Mouse (Mus musculus): ENCODE data around the gene Srrd.
"Not testable (repeated sequence)": the region's sequence is repeated elsewhere in the genome, so short reads cannot be mapped to it uniquely, and the experiment has no call there.

The Srrd gene

DNA sequence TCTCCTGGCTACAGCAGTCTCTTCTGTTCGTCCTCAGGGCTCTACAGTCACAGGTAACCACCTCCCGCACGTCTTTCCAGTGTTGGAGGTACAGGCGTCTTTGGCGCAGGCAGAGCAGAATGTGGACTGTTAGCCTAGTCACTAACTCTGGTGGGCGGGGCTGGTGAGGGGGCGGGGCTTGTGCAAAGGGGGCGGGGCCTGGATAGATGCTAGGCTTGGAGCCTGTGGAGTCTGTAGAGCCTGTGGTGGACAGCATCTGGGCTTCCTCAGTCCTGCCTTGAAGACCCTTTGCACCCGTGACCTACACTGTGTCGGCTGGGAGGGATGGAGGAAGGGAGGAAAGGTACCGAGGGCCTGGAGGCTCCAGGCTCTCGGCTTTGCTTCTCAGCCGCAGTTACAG is 13.1 kb upstream of the Srrd start, which contains the start of gene Gm6583:
Gm6583 (minus strand) TSS at position 124 of the 400 bp plus-strand sequence.
- DNase-seq = no peak

DNA sequence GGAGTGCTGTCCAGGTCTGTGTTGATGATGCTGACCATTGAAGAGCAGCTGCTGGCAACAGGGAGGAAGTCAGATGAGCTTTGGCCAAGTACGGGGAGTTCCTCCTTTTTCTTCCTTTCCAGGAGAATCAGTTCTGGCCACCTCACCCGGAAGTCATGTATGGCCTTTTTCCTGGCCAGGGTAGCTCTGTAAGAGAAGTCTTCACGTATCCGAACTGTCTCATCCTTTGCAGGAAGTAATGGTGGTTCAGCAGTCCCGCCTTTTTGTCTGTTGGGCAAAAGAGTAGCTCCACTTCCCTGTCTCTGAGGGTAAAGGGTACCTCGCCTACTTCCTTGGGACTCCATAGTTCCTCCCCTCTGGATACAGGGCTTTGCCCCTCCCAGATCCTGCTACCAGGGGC is 12.7 kb upstream of the Srrd start:
- no peak for DNase-seq

DNA sequence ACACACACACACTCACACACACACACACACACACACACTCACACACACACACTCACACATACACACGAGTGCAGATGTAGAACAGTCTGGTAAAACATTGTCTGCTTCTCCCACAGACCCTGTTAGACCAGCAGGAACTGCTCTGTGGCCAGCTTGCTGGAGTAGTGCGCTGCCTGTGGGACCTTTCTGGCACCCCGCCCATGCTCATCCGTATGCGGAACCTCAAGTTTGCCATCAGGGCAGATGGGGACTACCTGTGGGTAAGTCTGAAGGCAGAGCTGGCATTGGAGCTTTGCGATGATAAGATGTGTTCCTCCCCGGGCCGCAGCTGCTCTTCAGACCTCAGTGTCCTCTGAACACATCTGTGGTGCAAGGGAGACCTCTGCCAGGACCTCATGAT is 6.3 kb upstream of the Srrd start:
- DNase-seq = no peak

DNA sequence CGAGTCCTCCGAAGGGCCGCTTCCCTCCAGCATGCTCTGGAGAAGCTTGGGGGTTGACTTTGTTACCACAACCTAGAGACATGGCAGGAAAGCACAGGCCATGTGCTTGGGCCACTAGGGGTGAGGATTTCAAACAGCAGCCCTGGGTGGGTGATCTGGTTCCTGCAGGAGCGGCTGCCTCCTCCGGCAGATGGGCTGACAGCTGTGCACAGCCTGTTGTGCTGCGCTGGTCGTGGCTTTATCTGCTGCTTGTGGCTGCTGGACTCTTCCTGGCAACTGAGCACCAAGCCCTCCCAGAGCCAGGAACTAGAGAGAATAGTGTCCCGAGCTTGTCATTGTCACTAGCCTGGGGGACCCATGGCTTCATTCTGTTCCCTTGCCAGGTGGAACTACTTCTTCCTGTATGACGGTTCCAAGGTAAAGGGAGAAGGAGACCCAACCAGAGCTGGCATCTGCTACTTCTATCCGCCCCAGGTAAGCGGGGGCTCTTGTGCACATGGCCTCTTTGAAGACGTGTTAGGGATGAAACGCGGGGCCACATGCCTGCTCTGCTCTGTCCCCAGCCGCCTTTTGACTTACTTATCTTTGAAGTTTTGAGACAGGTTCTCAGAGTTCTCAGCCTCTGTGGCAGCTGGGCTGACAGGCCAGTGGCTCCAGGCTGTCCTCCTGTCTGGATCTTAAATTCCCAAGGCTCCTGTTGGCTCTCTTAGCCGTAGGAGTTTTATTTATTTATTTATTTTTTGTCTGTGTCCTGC is 3.5 kb upstream of the Srrd start:
- no peak for DNase-seq

DNA sequence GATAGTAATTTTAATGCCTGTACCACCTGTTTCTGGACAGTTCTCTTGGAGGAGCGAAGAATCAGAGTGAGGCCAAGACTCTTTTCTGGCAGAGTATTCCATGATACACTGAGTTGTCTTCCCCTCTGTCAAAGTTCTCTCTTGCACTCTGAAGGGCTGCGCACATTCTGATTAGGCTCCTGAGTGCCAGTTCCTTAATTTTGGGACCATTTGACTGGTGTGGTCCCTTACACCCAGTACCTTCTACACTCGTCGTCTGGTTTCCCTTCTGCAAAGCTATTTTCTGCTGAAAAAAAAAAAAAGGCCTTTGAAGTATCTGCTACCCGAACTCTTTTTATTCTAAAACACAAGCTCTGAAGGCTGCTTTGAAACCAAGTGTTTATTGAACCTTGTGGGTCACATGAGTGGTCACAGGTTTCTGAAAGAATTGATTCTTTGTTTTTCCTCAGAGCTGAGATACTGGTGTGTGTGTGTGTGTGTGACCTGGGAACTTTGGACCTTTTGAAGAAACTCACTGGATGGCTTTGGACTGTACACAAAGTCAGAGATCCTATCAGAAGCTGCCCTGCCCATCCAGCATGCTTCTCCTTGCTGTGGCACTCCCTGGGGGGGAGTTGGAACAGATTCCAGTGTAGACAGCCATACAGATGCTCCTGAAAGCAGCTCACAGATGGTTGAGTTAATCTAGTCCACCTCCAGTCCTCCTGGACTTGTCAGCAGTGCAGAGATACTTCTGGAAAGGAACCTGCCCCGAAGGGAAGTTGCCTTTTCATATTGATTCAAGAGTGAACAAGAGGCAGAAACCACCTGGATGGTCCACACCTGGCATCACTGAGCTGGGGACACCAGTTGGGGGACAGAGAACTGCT is 1.5 kb upstream of the Srrd start:
- no peak for DNase-seq

DNA sequence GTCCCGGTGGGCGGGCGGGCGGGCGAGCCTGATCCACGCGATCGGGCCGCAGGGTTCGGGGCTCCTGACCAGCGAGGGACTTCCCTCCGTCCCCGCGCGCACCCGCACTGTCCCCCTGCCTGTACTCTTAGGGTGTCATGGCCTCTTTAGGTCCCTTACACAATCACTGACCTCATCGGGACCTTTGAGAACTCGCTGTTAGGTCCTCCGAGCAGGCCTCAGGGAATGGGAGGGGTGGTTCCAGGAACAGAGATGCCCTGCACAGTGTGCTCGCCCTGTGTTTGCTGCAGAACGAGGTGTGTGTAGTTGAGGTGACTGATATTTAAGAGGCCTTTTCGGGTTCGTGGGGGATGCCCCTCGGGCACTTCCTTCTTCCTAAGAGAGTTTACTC is 360 bp upstream of the Srrd start:
- DNase-seq = no peak

DNA sequence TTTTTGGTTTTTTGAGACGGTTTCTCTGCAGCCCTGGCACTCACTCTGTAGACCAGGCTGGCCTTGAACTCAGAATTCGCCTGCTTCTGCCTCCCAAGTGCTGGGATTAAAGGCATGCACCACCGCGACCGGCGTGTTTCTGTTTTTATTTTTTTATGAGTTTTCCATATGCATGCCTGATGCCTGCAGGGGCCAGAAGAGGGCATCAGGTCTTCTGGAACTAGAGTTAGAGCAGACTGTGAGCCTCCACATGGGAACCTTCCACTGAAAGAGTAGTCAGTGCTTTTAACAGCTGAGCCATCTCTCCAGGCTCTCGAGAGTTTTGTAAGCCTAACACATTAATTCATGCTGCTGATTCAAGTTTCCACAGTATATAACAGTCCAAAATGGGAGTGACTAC is 3.6 kb downstream of the Srrd start:
- DNase-seq = no peak

DNA sequence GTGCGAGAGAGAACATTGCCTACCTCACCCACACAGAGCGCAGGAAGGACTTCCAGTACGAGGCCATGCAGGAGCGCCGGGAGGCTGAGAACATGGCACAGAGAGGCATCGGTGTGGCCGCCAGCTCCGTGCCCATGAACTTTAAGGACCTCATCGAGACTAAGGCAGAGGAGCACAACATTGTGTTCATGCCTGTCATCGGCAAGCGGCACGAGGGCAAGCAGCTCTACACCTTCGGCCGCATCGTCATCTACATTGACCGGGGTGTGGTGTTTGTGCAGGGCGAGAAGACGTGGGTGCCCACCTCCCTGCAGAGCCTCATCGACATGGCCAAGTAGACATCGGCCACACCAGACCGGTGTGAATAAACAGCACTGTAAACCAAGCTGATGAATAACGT is 5.8 kb downstream of the Srrd start:
- DNase-seq = no peak

DNA sequence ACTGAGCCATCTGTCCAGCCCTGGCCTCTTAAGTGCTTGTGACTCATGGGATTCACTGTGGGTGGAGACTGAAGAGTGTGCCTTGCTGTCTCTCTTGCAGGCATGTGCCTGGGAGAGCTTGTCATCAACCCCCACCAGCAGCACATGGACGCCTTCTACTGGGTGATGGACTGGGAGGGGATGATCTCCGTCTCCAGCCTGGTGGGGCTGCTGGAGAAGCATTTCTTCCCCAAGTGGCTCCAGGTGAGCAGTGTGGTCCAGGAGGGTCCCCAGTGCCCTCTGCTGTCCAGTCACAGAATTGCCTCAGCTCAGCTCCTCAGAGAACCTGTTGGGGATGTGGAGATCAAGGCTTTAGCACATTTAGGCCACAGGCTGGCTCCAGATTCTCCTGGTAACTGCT is 7.4 kb downstream of the Srrd start:
- peak; percentile 65 for DNase-seq

DNA sequence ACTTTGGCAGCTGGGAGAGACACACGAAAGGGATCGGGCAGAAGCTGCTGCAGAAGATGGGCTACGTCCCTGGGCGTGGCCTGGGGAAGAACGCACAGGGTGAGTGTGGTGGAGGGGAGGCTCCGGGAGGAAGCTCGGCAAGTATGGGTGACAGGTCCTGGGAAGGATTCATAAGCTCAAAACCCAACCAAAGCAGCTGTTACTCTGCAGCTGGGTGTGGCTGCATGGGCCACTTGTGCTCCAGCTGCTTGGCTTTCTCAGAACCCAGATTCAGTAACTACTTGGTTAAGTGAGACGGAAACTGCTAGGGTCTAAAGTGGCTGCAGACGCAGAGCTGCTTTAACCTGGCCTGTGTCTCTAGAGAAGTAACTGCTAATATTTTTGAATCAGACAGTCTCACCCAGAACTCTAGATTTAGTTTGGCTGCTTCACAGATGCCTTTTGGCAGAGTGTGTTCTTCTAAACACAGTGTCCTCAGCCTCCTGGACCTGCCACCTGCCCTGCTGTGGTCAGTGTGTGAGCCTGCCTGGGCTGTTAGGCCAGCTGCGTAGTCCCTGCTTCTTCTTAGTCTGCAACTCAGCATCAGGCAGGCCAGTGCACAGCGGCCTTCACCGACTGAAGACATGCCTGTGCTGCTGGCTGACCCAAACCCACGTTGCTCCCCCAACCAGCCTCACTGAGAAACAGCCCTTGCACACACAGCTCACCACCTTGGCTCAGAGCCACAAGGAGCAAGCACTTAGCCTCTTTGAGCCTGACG is 12.9 kb downstream of the Srrd start:
- no peak for DNase-seq

DNA sequence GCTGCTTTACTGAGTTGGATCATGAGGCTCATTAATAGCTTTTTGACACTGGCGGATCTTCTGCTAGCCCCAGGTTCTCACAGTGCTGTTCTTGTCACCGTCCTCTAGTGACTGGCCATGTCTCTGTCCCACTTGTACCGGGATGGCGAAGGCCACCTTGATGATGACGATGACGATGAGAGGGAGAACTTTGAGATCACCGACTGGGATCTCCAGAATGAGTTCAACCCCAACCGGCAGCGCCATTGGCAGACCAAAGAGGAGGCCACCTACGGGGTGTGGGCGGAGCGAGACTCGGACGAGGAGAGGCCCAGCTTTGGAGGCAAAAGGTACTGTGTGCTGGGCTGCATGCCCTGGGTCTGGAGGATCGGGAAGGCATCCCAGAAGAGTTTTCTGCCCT is 15.0 kb downstream of the Srrd start:
- no peak for DNase-seq

DNA sequence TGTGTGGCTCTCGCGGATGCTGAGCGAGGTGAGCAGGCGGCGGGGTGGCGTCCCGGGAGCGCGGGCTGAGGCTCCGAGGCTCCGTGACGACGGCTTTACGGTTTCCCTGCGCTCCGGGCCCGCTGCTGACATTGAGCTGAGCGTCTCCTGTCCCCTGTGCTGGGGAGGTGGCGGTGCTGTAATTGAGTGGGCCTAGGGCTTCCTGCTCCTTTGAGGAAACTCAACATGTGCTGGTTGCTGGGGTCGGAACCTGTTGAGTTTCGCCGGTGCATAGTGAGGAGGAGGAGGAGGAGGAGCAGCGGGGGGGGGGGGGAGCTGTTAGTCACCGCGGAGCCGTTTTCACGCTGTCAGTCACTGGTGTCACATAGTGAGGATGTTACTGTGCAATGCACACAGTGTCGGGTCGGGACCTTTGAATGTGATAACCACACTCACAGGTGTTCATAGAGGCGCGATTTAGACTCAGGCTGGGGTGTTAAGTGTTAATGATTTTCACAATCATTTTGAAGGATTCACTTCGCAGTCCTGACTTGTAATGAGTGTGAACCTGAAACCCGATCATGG is 16.3 kb downstream of the Srrd start:
- DNase-seq = no peak

DNA sequence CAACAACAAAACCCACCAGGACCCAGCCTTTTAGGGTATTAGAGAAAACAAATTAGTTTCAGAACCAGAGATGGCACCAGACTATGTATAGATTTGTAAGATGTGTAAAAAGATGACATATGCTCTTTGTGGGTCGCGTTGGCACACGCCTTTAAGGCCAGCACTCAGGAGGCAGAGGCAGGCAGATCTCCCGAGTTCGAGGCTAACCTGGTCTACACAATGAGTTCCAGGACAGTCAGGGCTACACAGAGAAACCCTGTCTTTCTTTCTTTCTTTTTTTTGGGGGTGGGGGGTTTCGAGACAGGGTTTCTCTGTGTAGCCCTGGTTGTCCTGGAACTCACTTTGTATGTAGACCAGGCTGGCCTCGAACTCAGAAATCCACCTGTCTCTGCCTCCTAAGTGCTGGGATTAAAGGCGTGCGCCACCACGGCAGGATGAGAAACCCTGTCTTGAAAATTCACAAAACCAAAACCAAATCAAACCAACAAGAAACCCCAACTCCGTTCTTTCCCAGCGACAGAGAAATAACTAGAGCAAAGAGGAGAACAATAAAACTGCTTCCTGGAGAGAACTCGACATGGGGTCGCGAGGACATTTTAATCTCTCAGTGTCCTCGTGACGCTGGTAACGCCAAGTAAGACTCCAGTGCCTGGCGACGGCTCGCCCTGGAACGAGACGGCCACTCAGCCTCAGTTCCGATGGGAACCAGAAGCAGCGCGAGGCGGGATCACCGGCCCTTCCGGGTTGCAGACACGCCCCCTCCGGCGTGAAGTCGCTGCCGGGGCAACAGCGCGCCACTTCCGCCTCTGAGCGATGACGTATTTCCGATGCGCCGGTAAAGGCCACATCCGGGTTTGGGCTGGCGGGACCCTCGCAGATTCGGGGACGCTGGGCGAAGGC is 17.0 kb downstream of the Srrd start, which contains the start of gene Tfip11:
Tfip11 (plus strand) TSS at position 813 of the 900 bp plus-strand sequence.
- DNase-seq = peak; percentile 96

DNA sequence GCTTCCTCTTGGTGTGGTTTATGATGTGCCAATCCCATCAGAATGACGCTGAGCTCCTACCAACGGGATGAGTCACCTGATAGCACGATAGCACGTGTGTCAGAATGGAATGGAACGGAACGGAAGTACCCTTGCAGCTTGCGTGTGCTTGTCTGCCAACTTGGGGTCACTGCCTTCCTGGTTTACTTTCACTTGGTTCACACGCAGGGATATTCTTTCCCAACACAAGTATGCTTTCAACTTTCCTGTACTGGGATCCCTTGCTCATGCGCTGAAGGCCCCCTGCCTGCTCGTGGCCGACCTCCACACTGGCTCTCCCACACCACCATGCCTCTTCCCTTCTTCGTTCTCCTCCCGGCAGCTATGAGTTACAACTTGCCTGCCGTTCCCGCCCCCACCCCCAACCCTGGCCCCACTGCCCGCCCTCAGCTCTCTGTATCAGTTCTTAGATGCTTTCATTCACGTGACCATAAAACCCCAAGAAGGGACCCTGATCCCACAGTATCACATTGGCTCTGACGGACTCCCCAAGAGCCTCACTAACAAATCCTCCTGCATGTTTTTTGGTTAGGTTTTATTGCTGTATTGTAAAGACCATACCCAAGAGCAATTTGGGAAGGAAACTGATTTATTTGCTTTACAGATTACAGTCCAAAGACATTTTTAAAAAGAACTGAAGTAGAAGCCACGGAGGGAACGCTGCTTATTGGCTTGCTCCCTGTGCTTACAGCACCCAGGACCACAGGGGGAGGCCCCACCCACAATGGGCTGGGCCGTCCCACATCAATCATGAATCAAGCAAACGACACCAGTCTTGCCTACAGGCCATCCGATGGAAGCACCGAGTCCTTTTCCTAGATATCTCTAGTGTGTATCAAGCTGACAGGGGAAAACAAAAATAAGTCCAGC is 17.9 kb downstream of the Srrd start:
- no peak for DNase-seq

DNA sequence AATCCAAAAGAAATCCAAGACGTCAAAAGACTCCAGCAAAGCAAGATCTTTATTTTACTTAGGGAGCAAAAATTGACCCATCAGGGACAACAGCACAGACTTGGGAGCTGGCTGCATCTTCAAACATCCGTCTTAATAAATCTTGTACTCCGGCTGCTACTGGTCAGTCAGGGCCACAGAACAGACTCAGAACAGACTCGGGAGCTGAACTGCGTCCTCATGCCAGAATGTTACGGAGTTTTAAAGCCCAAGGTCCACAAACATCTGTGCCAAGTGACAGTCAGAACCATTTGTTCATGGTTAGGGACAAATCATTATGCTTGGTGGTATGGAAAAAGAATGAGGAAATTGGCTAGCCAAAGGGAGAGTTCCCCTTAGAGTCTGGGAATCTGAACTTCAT is 19.6 kb downstream of the Srrd start:
- DNase-seq = no peak

DNA sequence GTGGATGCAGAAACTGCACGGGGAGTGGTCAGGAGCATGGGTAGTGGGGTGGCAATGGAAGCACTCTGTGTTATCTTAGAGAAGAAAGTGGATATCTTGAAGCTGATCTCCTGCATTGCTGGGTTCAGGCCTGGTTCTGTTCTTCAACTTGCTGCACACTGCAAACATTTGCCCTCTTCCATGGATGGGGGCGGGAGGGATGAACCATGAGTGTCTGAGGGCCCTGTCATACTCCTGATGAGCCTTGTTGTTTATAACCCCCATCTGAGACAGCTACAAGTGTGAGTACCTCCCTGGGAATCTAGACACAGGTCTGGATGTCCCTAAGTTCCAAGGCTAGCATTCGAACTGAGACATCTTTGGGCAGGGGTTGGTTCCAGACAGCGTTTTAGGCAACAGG is 21.5 kb downstream of the Srrd start:
- DNase-seq = no peak

DNA sequence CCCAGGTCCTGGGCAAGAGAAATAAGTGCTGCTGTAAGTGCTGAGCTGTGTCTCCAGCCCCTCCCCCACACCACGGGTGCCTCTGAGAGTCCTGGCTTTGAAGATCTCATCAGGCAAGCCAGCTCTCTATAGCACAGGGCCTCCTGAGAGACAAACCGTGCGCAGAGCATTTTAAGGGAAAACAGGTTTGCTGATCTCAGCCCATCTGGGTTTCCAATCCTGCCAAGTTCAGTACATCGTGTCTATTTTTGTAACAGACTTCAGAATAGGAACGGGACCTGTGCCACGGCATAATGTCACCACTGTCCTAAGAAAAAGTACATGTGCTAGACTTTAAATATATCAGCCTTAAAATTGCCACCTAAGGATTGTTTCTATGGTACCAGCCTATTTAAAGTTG is 21.9 kb downstream of the Srrd start:
- DNase-seq = peak; percentile 78

DNA sequence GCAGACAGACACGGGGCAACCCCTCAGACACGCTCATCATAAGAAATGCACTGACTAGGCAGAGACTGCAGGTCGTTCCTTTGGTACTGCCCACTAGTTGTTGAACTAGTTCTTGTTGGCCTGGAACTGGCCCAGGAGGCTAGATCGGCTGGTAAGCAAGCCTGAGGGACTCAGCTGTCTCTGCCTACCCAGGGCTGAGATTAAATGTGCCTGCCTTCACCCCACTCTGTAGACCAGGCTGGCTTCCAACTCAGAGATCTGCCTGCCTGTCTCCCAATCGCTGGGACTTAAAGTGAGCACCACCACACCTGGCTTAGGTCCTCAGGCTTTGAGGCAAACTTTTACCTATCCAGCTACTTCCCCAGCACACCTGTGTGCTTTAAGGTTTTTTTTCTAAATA is 22.5 kb downstream of the Srrd start:
- no peak for DNase-seq

DNA sequence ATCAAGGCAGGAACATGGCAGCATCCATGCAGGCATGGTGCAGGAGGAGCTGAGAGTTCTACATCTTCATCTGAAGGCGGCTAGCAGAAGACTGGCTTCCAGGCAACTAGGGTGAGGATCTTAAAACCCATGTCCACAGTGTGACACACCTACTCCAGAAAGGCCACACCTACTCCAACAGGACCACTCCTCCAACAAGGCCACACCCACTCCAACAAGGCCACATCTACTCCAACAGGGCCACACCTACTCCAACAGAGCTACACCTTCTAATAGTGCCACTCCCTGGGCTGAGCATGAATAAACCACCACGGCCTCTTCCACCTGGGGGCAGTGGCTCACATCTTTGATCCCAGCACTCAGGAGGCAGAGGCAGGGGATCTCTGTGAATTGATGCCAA is 23.5 kb downstream of the Srrd start:
- DNase-seq = not testable (repeated sequence)

DNA sequence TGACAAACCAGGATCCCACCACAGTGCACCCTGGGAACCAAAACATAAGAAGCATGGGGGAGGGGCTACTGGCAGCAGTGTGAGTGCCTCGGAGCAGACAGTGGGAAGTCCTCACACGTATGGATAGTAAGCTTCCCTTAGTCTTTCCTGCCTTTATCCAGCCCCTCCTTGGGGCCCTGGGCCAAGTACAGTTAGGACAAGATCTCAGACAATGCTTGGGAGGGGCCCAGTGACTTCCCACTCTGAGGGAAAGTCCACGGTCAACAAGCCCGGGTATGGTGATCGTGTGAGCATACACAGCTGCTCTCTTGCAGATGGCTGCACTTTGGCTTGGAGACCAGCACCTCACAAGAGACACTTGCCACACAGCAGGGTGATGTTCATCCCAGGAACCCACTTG is 25.5 kb downstream of the Srrd start:
- no peak for DNase-seq

DNA sequence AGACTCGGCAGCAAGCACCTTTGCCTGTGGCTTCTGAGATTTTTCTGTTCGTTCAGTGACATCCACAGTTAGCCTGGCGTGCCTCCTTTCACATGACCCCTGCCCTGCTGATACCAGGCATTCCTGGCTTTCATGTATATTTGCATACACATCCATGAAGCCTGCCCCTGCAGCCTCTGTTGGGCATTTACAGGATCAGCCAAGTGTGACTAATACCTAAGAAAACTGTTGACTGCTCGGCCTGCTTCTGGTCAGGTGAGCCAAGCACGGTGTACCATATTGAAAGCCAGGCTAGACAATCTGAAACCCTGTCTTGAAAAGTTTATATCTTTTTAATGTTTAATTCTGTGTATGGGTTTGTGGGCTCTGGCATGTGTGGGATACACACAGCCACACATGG is 26.4 kb downstream of the Srrd start:
- DNase-seq = no peak

Data from right cerebral cortex, postnatal 4 days (tissue).